Mouse (Mus musculus) midbrain, postnatal 0 days (tissue): ENCODE measurements around the gene A130010J15Rik. TPM values are rescaled to one million over a fixed set of nuclear protein-coding genes. Genes with fewer than 3 reads are reported as not detected.

Source experiments
- ATAC-seq: fragments of 200-750 bp; cut with Nextera tagmentation; 2 replicates; pipeline ENCODE4 v1.8.0; 2017; ENCODE audit warnings: moderate number of reproducible peaks, mild to moderate bottlenecking, moderate TSS enrichment, moderate library complexity; ENCODE audit not compliant: low FRiP score
- DNase-seq: peaks from one replicate; pipeline ENCODE4 v3.0.0-alpha.2; 2015; ENCODE audit warnings: low spot score
- H3K27ac ChIP-seq: fragments of 300-500 bp; sonication (generic); 2 replicates; pipeline ENCODE4 v1.5.1; 2014; ENCODE audit warnings: low read depth, mild to moderate bottlenecking, low read length, mixed read lengths
- H3K27me3 ChIP-seq: fragments of 300-500 bp; sonication (generic); 2 replicates; pipeline ENCODE4 v1.6.1; 2014; ENCODE audit warnings: low read length, control low read depth, mixed read lengths; ENCODE audit not compliant: insufficient read depth
- H3K36me3 ChIP-seq: fragments of 300-500 bp; sonication (generic); 2 replicates; pipeline ENCODE4 v1.6.1; 2014; ENCODE audit warnings: low read length, control low read depth, mixed read lengths; ENCODE audit not compliant: insufficient read depth
- H3K4me1 ChIP-seq: fragments of 300-500 bp; sonication (generic); 2 replicates; pipeline ENCODE4 v1.6.1; 2014; ENCODE audit warnings: mild to moderate bottlenecking, control low read depth, antibody characterized with exemption, low read length, mixed read lengths; ENCODE audit not compliant: insufficient read depth
- H3K4me2 ChIP-seq: fragments of 300-500 bp; sonication (generic); 2 replicates; pipeline ENCODE4 v1.6.1; 2014; ENCODE audit warnings: low read depth, mild to moderate bottlenecking, low read length, mixed read lengths; ENCODE audit not compliant: poor library complexity, severe bottlenecking
- H3K4me3 ChIP-seq: fragments of 300-500 bp; sonication (generic); 2 replicates; pipeline ENCODE4 v1.5.1; 2014; ENCODE audit warnings: low read depth, mild to moderate bottlenecking, low read length, moderate library complexity
- H3K9ac ChIP-seq: fragments of 300-500 bp; sonication (generic); replicated peaks from 2 replicates; pipeline ENCODE4 v1.6.1; 2014; ENCODE audit warnings: mild to moderate bottlenecking, low read length, moderate library complexity, mixed read lengths; ENCODE audit not compliant: poor library complexity, severe bottlenecking
- H3K9me3 ChIP-seq: fragments of 300-500 bp; sonication (generic); 2 replicates; pipeline ENCODE4 v1.6.1; 2016; ENCODE audit warnings: low read length, control low read depth
- CTCF ChIP-seq: IDR thresholded peaks from 2 replicates; pipeline ENCODE4 v1.5.1; 2016; ENCODE audit warnings: antibody characterized with exemption, mild to moderate bottlenecking
- WGBS: fragments of 180-500 bp; shearing (Covaris S2); extraction: QIAGEN DNeasy Blood & Tissue Kit; methylation state at CpG from one replicate; pipeline ENCODE4 v1.1.7; 2014; 5-methylcytosine and 5-hydroxymethylcytosine counted together
- polyA plus RNA-seq: library from polyadenylated mRNA; unstranded; fragments of >200 nt; fragmentation: Nextera tagmentation; extraction: Ambion mirVana; gene quantifications from 2 replicates; pipeline ENCODE4 v1.2.1, GENCODE M21; 2015
- total RNA-seq: library from RNA; depleted of rRNA; stranded (reverse); fragments of >200 nt; gene quantifications from 2 replicates; pipeline ENCODE4 v1.2.3, GENCODE M21; 2014

A130010J15Rik gene
- total and polyA plus RNA-seq, 2 experiments from 2014 or later: 10.0 to 10.5 TPM

GRCm38 (mm10) chr1:193172991-193173809, 5.4 kb downstream of the A130010J15Rik start:
- Histone ChIP-seq H3K9me3 (no peaks in the 10 kb centered on the region), H3K27ac (peak overlapping the region; percentile 85), H3K4me1 (peaks cover 8% of the 10 kb centered on the region), H3K36me3 (no peaks in the 10 kb centered on the region), H3K27me3 (no peaks in the 10 kb centered on the region), H3K4me3 (peak overlapping the region; percentile 67), H3K9ac (peak overlapping the region; percentile 81), H3K4me2 (peak overlapping the region; percentile 71)
- WGBS: under 1% methylated on average over 48 of the region's 48 CpGs
- peak; percentile 99 for ATAC-seq
- DNase-seq: peak; percentile 99
- TF ChIP-seq CTCF: peak; percentile 25

- TF ChIP-seq CTCF: no peak
- WGBS: 19% methylated on average over 9 of the region's 9 CpGs
- Histone ChIP-seq H3K9ac (peak overlapping the region; percentile 81), H3K4me2 (peak overlapping the region; percentile 71), H3K4me3 (peak overlapping the region; percentile 67), H3K27me3 (no peaks in the 10 kb centered on the region), H3K27ac (peak overlapping the region; percentile 85), H3K9me3 (no peaks in the 10 kb centered on the region), H3K36me3 (no peaks in the 10 kb centered on the region), H3K4me1 (peaks cover 8% of the 10 kb centered on the region)
- ATAC-seq: no peak
- no peak for DNase-seq
These were observed 5.9 kb downstream of the A130010J15Rik start for GRCm38 (mm10) chr1:193173810-193174129.

- Histone ChIP-seq H3K27ac (peak overlapping the region; percentile 85; the same call in 1 of the 2 replicates), H3K4me3 (peak overlapping the region; percentile 67), H3K9ac (peak overlapping the region; percentile 81; the same call in 1 of the 2 replicates), H3K4me1 (peaks cover 8% of the 10 kb centered on the region), H3K27me3 (no peaks in the 10 kb centered on the region), H3K36me3 (no peaks in the 10 kb centered on the region), H3K4me2 (peak overlapping the region; percentile 71), H3K9me3 (no peaks in the 10 kb centered on the region)
- ATAC-seq (no peak), DNase-seq (no peak)
- TF ChIP-seq CTCF: no peak
- 95% methylated on average over 13 of the region's 13 CpGs for WGBS
These were observed 6.4 kb downstream of the A130010J15Rik start for GRCm38 (mm10) chr1:193174143-193174733.

GRCm38 (mm10) chr1:193181104-193181503, 13.3 kb downstream of the A130010J15Rik start:
- no peak for TF ChIP-seq CTCF
- H3K36me3 ChIP-seq: no peaks in the 10 kb centered on the region
- ATAC-seq (no peak), DNase-seq (no peak)
- no peaks in the 10 kb centered on the region for H3K27me3 ChIP-seq
- H3K4me3 ChIP-seq: no peak overlapping the region
- H3K27ac ChIP-seq: no peak overlapping the region
- no peaks in the 10 kb centered on the region for H3K9me3 ChIP-seq
- WGBS: 84% methylated on average over 3 of the region's 3 CpGs
- no peaks in the 10 kb centered on the region for H3K4me1 ChIP-seq
- no peak overlapping the region for H3K4me2 ChIP-seq
- H3K9ac ChIP-seq: no peak overlapping the region

- no peak overlapping the region for H3K4me2 ChIP-seq
- no peak overlapping the region for H3K27ac ChIP-seq
- 91% methylated on average over 6 of the region's 6 CpGs for WGBS
These were observed 20.4 kb downstream of the A130010J15Rik start for GRCm38 (mm10) chr1:193188257-193188656.

GRCm38 (mm10) chr1:193189151-193189621, 21.3 kb downstream of the A130010J15Rik start:
- DNase-seq (peak; percentile 55), ATAC-seq (no peak)
- no peaks in the 10 kb centered on the region for H3K36me3 ChIP-seq
- no peaks in the 10 kb centered on the region for H3K9me3 ChIP-seq
- H3K4me3 ChIP-seq: no peak overlapping the region
- no peak overlapping the region for H3K9ac ChIP-seq
- 0 out of 2 replicates have a peak overlapping the region, but pooled peaks have one; percentile 9 for H3K27ac ChIP-seq
- H3K27me3 ChIP-seq: no peaks in the 10 kb centered on the region
- WGBS: 14% methylated on average over 9 of the region's 9 CpGs
- H3K4me2 ChIP-seq: no peak overlapping the region
- H3K4me1 ChIP-seq: no peaks in the 10 kb centered on the region
- no peak for TF ChIP-seq CTCF

More at GRCm38 (mm10) chr1:193188257-193188656, 20.4 kb downstream of the A130010J15Rik start:
- Histone ChIP-seq H3K4me3 (no peak overlapping the region), H3K27me3 (no peaks in the 10 kb centered on the region), H3K4me1 (no peaks in the 10 kb centered on the region), H3K9ac (no peak overlapping the region), H3K9me3 (no peaks in the 10 kb centered on the region), H3K36me3 (no peaks in the 10 kb centered on the region)
- DNase-seq (no peak), ATAC-seq (no peak)
- TF ChIP-seq CTCF: no peak
